Comparison of ENCODE assay signal across 25 mouse cellular contexts in genomic region chr4:120844423-120845082, GRCm38 (mm10). TPM values are rescaled to one million over a fixed set of nuclear protein-coding genes. Genes with fewer than 3 reads are reported as not detected.
DNase-seq lines count a peak whose midpoint lies in the region; ATAC-seq lines count a peak whose summit lies in the region.
"Had no signal": no experiment of that assay in that cellular context is flagged by ENCODE, and none has a peak within 500 bp of the region (broad histone marks: within the 10 kb centered on the region; RNA-seq: fewer than 3 reads in every experiment).

No protein-coding gene starts in this region.

- H3K4me2 ChIP-seq in liver, embryonic 12.5 days: peak overlapping the region; percentile 69
- H3K4me2 ChIP-seq: hindbrain, embryonic 13.5 days; limb, embryonic 13.5 days; lung, embryonic 15.5 days; midbrain, embryonic 15.5 days had no signal

- DNase-seq in spleen, postnatal 36 days (ENCODE audit: low spot score in 2 of 2): peak; percentile 4 to 18
- no peak for DNase-seq in spleen, adult 18-20 months
- DNase-seq in c-Kit-positive CD71-positive TER-119-positive erythroid progenitor cells, embryonic 14.5 days (ENCODE audit: low spot score): peak; percentile 78
- DNase-seq in heart, postnatal 10 days: no peak
- DNase-seq in thymus, postnatal 14 days: no peak
- no peak for DNase-seq in cerebellum, adult 9-10 months
- DNase-seq: adrenal gland, adult 2 months; B cell, adult 2 months; cerebellum, adult 11-12 months; cerebellum, postnatal 25 days; gastrocnemius, postnatal 36 days; heart, postnatal 14 days; layer of hippocampus, postnatal 36 days; right cerebral cortex, postnatal 14 days; thymus, postnatal 36 days had no signal

- peaks cover 45% of the 10 kb centered on the region for H3K4me1 ChIP-seq in liver, embryonic 12.5 days
- H3K4me1 ChIP-seq: hindbrain, embryonic 13.5 days; limb, embryonic 13.5 days; lung, embryonic 15.5 days; midbrain, embryonic 15.5 days had no signal

- peak overlapping the region; percentile 7 for H3K4me3 ChIP-seq in liver, embryonic 12.5 days
- H3K4me3 ChIP-seq: heart, embryonic 10.5 days; hindbrain, embryonic 13.5 days; limb, embryonic 13.5 days; lung, embryonic 15.5 days; midbrain, embryonic 15.5 days; myocyte had no signal

- peak overlapping the region; percentile 40; the same call in 1 of the 2 replicates for H3K9ac ChIP-seq in liver, embryonic 12.5 days
- H3K9ac ChIP-seq: hindbrain, embryonic 13.5 days; limb, embryonic 13.5 days; lung, embryonic 15.5 days; midbrain, embryonic 15.5 days had no signal

- H3K27ac ChIP-seq in liver, embryonic 12.5 days: peak overlapping the region; percentile 77
- H3K27ac ChIP-seq: heart, embryonic 10.5 days; hindbrain, embryonic 13.5 days; limb, embryonic 13.5 days; lung, embryonic 15.5 days; macrophage; midbrain, embryonic 15.5 days had no signal

- WGBS in liver, embryonic 12.5 days (ENCODE audit: insufficient replicate concordance): 15% methylated on average over 7 of the region's 7 CpGs

- peaks cover 18% of the 10 kb centered on the region for H3K27me3 ChIP-seq in liver, embryonic 12.5 days (replicated peaks)
- H3K27me3 ChIP-seq: midbrain, embryonic 15.5 days had no signal

- H3K9me3 ChIP-seq in liver, embryonic 12.5 days (replicated peaks): no peaks in the 10 kb centered on the region
- H3K9me3 ChIP-seq: heart, embryonic 10.5 days; hindbrain, embryonic 13.5 days; limb, embryonic 13.5 days; lung, embryonic 15.5 days; midbrain, embryonic 15.5 days had no signal

- intact Hi-C loops in heart, postnatal 10 days (cut with DNase I): no loop called here

- peak; percentile 97 for ATAC-seq in liver, embryonic 12.5 days
- ATAC-seq in megakaryocyte progenitor cell, adult 5-6 weeks (replicated peaks; ENCODE audit: poor library complexity): peak; percentile 94
- ATAC-seq: forebrain, embryonic 14.5 days; midbrain, embryonic 15.5 days had no signal

- no peaks in the 10 kb centered on the region for H3K36me3 ChIP-seq in liver, embryonic 12.5 days
- H3K36me3 ChIP-seq: heart, embryonic 10.5 days; hindbrain, embryonic 13.5 days; limb, embryonic 13.5 days; lung, embryonic 15.5 days; midbrain, embryonic 15.5 days had no signal

RNA-seq across cellular contexts. Expression of gene Rims3, which starts 10.1 kb away (rescaled TPM):
- polyA plus RNA-seq in liver, embryonic 12.5 days (2016; fragmentation: Nextera tagmentation; extraction: Ambion mirVana): 0.23 and 0.30 TPM in 2 replicates
- total RNA-seq in megakaryocyte progenitor cell, adult 5-6 weeks (2015): 0.02 and 0.07 TPM in 2 replicates
- 0.14 TPM in 1 of 2 replicates, not detected in the other for total RNA-seq in megakaryocyte progenitor cell, adult 5-6 weeks (2017)
- total RNA-seq in heart, postnatal 10 days (2021): under 1 TPM; 0.10 to 0.17 TPM

RNA-seq across cellular contexts. Expression of gene Nfyc, which starts 13.2 kb away (rescaled TPM):
- polyA plus RNA-seq in liver, embryonic 12.5 days (2016; fragmentation: Nextera tagmentation; extraction: Ambion mirVana): 64.2 and 66.4 TPM in 2 replicates
- 60.6 and 69.9 TPM in 2 replicates for total RNA-seq in megakaryocyte progenitor cell, adult 5-6 weeks (2015)
- 40.8 and 41.5 TPM in 2 replicates for total RNA-seq in megakaryocyte progenitor cell, adult 5-6 weeks (2017)
- total RNA-seq in heart, postnatal 10 days (2021): 10 to 100 TPM; 75.4 to 78.0 TPM

Comparison
In these comparisons a context has a peak if more than half of its experiments do, and no peak if none do; other contexts are left out.
1. DNase-seq: peak in spleen, postnatal 36 days (2 of 2) and c-Kit-positive CD71-positive TER-119-positive erythroid progenitor cells, embryonic 14.5 days (single experiment); none in spleen, adult 18-20 months (0 of 2), heart, postnatal 10 days (0 of 2), thymus, postnatal 14 days (single experiment) and cerebellum, adult 9-10 months (single experiment).